13 mouse cellular contexts compared by ENCODE assay signal in genomic region chr10:3995277-3995676, GRCm38 (mm10). TPM values are rescaled to one million over a fixed set of nuclear protein-coding genes. Genes with fewer than 3 reads are reported as not detected.
DNase-seq lines count a peak whose midpoint lies in the region; ATAC-seq and TF ChIP-seq lines count a peak whose summit lies in the region.
"Had no signal": no experiment of that assay in that cellular context is flagged by ENCODE, and none has a peak within 500 bp of the region (broad histone marks: within the 10 kb centered on the region; RNA-seq: fewer than 3 reads in every experiment).

No protein-coding gene starts in this region.

- no peaks in the 10 kb centered on the region for H3K9me3 ChIP-seq in hindbrain, postnatal 0 days (ENCODE audit: low read length)
- no peaks in the 10 kb centered on the region for H3K9me3 ChIP-seq in hindbrain, embryonic 11.5 days (ENCODE audit: control insufficient read depth, low read length)
- H3K9me3 ChIP-seq in limb, embryonic 10.5 days (replicated peaks), result no peaks in the 10 kb centered on the region
- H3K9me3 ChIP-seq: hindbrain, embryonic 10.5 days; stomach, embryonic 15.5 days had no signal

- no peaks in the 10 kb centered on the region for H3K27me3 ChIP-seq in hindbrain, postnatal 0 days (ENCODE audit: insufficient read depth, low read length)
- no peaks in the 10 kb centered on the region for H3K27me3 ChIP-seq in hindbrain, embryonic 11.5 days (ENCODE audit: control insufficient read depth, insufficient read depth, low read length)
- H3K27me3 ChIP-seq in limb, embryonic 10.5 days (ENCODE audit: low read depth, poor library complexity, severe bottlenecking), result no peaks in the 10 kb centered on the region
- H3K27me3 ChIP-seq: stomach, embryonic 15.5 days had no signal

- H3K4me1 ChIP-seq in hindbrain, postnatal 0 days (ENCODE audit: insufficient read depth, low read length), result no peaks in the 10 kb centered on the region
- H3K4me1 ChIP-seq in hindbrain, embryonic 11.5 days (replicated peaks; ENCODE audit: control insufficient read depth, insufficient read depth, low read length), result no peaks in the 10 kb centered on the region
- H3K4me1 ChIP-seq in limb, embryonic 10.5 days, result no peaks in the 10 kb centered on the region
- H3K4me1 ChIP-seq: hindbrain, embryonic 10.5 days; stomach, embryonic 15.5 days had no signal

- WGBS in hindbrain, postnatal 0 days, result 78% methylated on average over 4 of the region's 4 CpGs
- WGBS in hindbrain, embryonic 11.5 days, result 85% methylated on average over 4 of the region's 4 CpGs
- 82% methylated on average over 4 of the region's 4 CpGs for WGBS in limb, embryonic 10.5 days

- DNase-seq in hindbrain, postnatal 0 days (ENCODE audit: low spot score), result no peak
- no peak for DNase-seq in hindbrain, embryonic 11.5 days (ENCODE audit: low spot score)
- DNase-seq in thymus, postnatal 25 days, result peak; percentile 20
- DNase-seq in thymus, postnatal 36 days, result no peak
- peak; percentile 49 for DNase-seq in induced T-regulatory cell, adult 2 months (ENCODE audit: low read depth)
- DNase-seq in limb, embryonic 10.5 days (ENCODE audit: low spot score), result no peak
- no peak for DNase-seq in adrenal gland, adult (ENCODE audit: inconsistent age in 2 of 2, low spot score in 1 of 2)
- DNase-seq: gastrocnemius, postnatal 14 days; lung, adult 2 months; midbrain, embryonic 14.5 days had no signal

- peak; percentile 33 for TF ChIP-seq CTCF in hindbrain, postnatal 0 days (IDR thresholded peaks at IDR 0.05; ENCODE audit: low read depth)

- H3K36me3 ChIP-seq in hindbrain, postnatal 0 days (ENCODE audit: insufficient read depth, low read length), result no peaks in the 10 kb centered on the region
- no peaks in the 10 kb centered on the region for H3K36me3 ChIP-seq in hindbrain, embryonic 11.5 days (ENCODE audit: control insufficient read depth, insufficient read depth, low read length)
- peaks cover 65% of the 10 kb centered on the region for H3K36me3 ChIP-seq in limb, embryonic 10.5 days

- ATAC-seq in hindbrain, postnatal 0 days, result no peak
- ATAC-seq in hindbrain, embryonic 11.5 days (ENCODE audit: low FRiP score), result no peak
- ATAC-seq in megakaryocyte progenitor cell, adult 5-6 weeks (replicated peaks; ENCODE audit: poor library complexity), result no peak

- no peak overlapping the region for H3K4me2 ChIP-seq in hindbrain, postnatal 0 days (ENCODE audit: low read depth, low read length)
- no peak overlapping the region for H3K4me2 ChIP-seq in hindbrain, embryonic 11.5 days (replicated peaks; ENCODE audit: low read depth, low read length)
- H3K4me2 ChIP-seq: stomach, embryonic 15.5 days had no signal

- no peak overlapping the region for H3K9ac ChIP-seq in hindbrain, postnatal 0 days (replicated peaks; ENCODE audit: low read length)
- H3K9ac ChIP-seq in hindbrain, embryonic 11.5 days (ENCODE audit: low read depth, low read length), result no peak overlapping the region
- H3K9ac ChIP-seq: stomach, embryonic 15.5 days had no signal

- H3K27ac ChIP-seq in hindbrain, postnatal 0 days, result no peak overlapping the region
- H3K27ac ChIP-seq in hindbrain, embryonic 11.5 days (ENCODE audit: low read depth, low read length), result no peak overlapping the region
- no peak overlapping the region for H3K27ac ChIP-seq in limb, embryonic 10.5 days
- H3K27ac ChIP-seq: hindbrain, embryonic 10.5 days; stomach, embryonic 15.5 days had no signal

- H3K4me3 ChIP-seq in hindbrain, postnatal 0 days (ENCODE audit: low read length), result no peak overlapping the region
- H3K4me3 ChIP-seq in hindbrain, embryonic 11.5 days (ENCODE audit: low read depth, low read length), result no peak overlapping the region
- no peak overlapping the region for H3K4me3 ChIP-seq in limb, embryonic 10.5 days
- H3K4me3 ChIP-seq: hindbrain, embryonic 10.5 days; stomach, embryonic 15.5 days had no signal

RNA-seq across cellular contexts. Expression of gene Mthfd1l, which starts 22.4 kb away (rescaled TPM):
- total RNA-seq in hindbrain, postnatal 0 days (2014; rRNA removed), result 9.0 and 10.7 TPM in 2 replicates
- polyA plus RNA-seq in hindbrain, postnatal 0 days (2015; fragmentation: Nextera tagmentation; extraction: Ambion mirVana), result 7.4 and 7.6 TPM in 2 replicates
- 10.4 and 11.0 TPM in 2 replicates for polyA plus RNA-seq in hindbrain, embryonic 11.5 days (2014; fragmentation: Nextera tagmentation; extraction: Ambion mirVana)
- polyA plus RNA-seq in limb, embryonic 10.5 days (2016; fragmentation: Nextera tagmentation; extraction: Ambion mirVana), result 19.5 and 25.6 TPM in 2 replicates
- total RNA-seq in megakaryocyte progenitor cell, adult 5-6 weeks (2015), result 38.1 and 39.4 TPM in 2 replicates
- total RNA-seq in megakaryocyte progenitor cell, adult 5-6 weeks (2017), result 99.8 and 149 TPM in 2 replicates

Comparison
In these comparisons a context has a peak if more than half of its experiments do, and no peak if none do; other contexts are left out.
1. DNase-seq: peak in thymus, postnatal 25 days (single experiment) and induced T-regulatory cell, adult 2 months (single experiment); none in hindbrain, postnatal 0 days (single experiment), hindbrain, embryonic 11.5 days (single experiment), thymus, postnatal 36 days (0 of 2), limb, embryonic 10.5 days (single experiment) and adrenal gland, adult (0 of 2).